Mouse (Mus musculus) monocyte, adult 2 months (primary cell): ENCODE results near the gene Il18rap.

ENCODE experiments used
- DNase-seq, 2 experiments: peaks; one replicate each; pipeline ENCODE4 v3.0.0; 2022; ENCODE audit warnings: low spot score in 2 of 2, low read depth in 1 of 2

Il18rap gene

DNA sequence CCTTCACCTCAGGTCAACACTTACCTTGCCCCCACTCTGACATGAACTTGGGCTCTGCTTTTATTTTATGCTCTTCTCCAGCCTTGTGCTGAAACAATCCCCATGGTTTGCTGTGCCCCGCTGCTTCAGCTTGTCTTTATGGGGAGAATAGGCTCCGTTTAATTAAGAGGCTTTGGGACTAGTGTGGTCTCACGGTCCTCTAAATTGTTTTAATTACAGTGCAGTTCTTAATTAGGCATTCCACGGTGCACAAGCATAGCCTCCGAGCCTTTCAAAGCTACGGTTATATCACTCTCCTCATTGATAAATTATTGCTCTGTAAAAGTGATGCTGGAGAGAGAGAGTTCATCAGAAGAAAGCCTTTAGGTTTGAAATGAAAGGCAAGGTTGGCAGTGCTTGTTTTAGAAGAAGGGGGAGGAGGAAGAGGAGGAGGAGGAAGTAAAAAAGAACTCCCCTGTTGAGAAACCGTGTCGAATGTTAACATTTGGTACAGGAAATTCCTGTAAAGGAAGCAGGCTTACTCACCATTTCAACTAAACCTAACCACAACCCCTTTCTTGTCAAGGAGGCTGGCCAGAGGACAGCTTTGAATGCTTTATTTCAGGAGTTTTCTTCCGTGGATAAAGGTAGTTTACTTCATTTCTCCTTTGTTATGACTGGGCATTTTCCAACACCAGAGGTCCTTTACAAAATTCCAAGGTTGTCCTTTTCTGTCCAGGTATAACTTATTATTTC lies at the start of gene Il18rap:
Il18rap (plus strand) TSS at position 512 of the 735 bp plus-strand sequence.
- DNase-seq = peak in 1 of 2 experiments; percentile 3

DNA sequence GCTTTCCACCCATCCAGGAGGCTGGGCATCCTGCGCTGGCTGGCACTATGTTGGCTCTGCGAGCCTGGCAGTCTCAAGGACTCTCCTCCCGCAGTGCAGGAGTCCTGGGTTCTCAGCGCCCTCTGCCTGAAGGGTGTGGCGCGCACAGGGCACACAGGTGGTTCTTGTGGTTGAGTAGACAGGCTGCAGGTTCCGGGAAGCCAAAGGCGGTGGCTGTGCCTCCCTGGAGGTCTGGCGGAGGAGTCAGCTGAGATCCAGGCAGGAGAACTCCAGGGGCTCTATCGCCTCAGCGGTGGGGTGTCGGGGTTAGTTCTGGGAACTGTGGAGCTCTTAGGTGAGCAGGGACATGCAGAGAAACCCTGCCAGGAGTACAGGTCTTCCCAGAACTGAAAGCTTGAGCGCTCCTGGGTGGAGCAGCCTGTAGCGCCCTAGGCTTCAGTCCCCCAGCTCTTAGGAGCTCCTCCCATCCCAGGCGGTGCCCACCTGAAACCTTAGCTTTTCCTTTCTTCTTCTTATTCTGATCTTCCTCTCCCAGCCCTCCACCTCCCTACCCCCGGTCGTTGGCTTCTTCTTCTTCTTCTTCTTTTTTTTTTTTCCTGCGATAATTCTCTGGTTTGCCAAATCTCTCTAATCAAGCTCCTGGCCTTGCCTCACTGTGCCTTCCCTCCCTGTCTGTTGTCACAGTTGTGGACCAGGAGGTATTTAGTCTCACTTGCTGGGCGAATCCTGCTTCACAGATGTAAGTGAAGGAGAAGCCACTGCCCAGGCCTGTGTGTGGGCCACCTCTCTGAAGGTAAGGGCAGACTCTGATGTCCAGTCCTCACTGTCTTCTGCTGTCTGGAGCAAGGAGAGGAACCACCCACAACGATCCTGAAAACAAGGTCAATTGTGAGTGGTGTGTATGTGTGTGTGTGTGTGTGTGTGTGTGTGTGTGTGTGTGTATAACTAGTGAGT lies 49.4 kb upstream of the Il18rap start, which contains the start of gene Il18r1:
Il18r1 (plus strand) TSS at position 76 of the 954 bp plus-strand sequence.
- no peak for DNase-seq

DNA sequence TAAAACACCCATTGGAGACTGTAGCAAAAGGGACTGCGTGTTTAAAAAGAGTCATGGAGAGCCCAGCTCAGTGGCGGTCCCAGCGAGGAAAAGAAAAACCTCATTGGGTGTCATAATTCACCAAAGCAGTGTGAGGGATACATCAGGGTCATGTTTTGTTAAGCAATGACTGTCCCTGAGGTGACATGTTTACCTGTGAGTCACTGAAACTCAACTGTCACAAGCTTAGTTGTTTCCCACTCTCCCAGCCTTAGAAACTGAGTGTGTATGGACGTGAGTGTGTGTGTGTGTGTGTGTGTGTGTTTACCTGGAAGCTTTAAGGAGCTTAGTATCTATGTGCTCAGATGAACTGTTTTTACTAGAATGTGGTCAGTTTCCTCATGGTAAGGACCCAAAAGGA lies 47.9 kb upstream of the Il18rap start:
- DNase-seq = no peak

GRCm38 (mm10) chr1:40468805-40469204 lies 46.4 kb upstream of the Il18rap start:
- no peak for DNase-seq

GRCm38 (mm10) chr1:40469900-40470299 lies 45.3 kb upstream of the Il18rap start:
- DNase-seq = no peak

- DNase-seq = no peak
Measured at GRCm38 (mm10) chr1:40472401-40472800, 42.8 kb upstream of the Il18rap start.

DNA sequence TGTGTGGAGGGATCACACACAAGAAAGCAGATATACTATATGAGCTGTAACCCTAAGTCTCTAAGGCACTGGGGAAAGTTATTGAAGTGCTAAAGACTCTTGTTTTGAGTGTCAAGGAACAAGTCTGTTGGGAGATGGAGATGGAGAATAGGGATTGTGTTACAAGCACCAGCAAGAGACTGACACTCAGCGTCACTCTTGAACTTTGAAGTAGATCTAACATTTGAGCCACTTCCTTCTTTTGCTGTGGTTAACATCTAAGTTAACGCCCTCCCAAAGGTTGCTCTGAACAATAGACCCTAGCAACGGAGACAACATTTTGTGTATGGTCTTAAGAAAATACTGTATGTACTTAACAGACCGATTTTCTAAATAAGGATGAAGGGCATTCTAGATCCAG lies 41.5 kb upstream of the Il18rap start:
- DNase-seq = no peak

DNA sequence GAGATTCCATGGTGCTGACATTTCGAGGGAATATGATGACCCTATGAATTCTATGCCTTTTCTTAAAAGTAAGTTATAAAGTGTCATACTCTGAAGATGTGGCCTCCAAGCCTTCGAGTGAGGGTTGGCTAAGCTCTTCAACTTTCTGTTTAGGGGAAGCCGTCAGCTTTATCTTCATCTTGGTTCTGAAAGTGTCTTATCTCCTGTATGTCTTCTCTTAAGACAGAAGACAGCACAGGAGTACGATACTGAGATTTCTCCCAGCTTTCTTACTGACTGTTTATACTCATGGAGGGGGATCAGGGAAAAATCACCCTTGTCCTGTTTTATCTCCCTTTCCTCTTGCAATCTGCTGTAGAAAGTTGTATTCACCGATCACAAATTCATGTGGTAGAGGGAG lies 40.8 kb upstream of the Il18rap start:
- no peak for DNase-seq

GRCm38 (mm10) chr1:40475697-40476096 lies 39.5 kb upstream of the Il18rap start:
- no peak for DNase-seq

DNA sequence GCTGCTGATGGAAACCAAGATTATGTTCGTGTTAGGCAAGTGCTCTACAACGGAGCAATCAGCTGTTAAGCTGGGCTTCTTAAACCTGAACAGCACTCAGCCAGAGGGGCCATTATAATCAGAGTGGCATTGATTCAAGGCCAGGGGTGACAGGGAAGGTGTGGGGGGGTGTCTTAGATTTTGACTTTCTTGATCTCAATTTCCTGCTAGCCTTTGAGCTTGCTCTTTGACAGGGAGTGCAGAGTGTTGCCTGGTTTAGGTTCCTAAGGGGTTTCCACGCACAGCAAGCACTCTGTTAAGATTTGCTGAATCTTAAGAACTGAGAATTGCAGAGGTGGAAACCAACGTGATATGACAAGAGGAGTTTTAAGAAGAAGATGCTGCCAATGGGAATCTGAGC lies 38.4 kb upstream of the Il18rap start:
- DNase-seq = no peak

DNA sequence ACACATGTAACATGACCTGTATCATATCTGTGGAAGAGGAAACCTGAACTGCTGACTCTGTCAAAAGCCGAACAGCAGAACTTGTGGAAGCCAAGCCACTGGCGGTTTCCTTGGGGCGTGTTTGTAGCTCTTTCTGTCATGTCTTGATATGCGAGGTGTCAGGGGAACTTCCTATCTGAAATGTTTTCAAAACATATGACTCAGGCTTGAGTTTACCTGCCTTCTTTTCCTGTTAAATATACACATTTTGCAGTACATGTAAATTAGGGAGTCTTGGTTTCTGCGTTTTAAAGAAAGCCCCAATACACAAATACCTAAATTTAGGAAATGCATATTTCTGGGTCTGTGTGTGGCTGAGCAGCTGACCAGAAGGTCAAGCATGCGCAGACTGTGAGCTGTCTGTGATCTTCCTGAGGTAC lies 35.6 kb upstream of the Il18rap start:
- DNase-seq = no peak

- no peak for DNase-seq
Measured at GRCm38 (mm10) chr1:40494594-40494993, 20.6 kb upstream of the Il18rap start.

DNA sequence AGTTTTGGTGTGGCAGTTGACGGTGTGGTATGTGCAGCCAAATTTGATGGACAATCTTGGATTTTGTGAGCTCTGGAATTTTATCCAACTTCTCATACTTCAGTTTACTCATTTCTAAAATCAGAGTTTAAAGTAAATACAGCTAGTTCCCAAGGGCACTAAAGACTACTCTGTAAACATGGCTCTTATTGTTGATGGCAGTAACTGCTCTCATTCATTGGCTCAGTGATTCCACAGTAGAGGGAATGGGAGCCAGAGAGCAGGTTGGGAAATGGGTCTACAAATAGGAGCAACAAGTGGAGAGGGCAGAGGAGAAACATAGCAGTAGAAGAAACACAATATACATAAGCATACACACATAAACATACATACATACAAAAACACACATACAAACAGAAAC lies 15.5 kb upstream of the Il18rap start:
- DNase-seq = no peak

- no peak for DNase-seq
Measured at GRCm38 (mm10) chr1:40501126-40501525, 14.0 kb upstream of the Il18rap start.

- no peak for DNase-seq
Measured at GRCm38 (mm10) chr1:40501546-40502398, 13.4 kb upstream of the Il18rap start.

GRCm38 (mm10) chr1:40504548-40504947 lies 10.6 kb upstream of the Il18rap start:
- DNase-seq = no peak

- DNase-seq = no peak
Measured at GRCm38 (mm10) chr1:40516364-40516763, 1.2 kb downstream of the Il18rap start.

DNA sequence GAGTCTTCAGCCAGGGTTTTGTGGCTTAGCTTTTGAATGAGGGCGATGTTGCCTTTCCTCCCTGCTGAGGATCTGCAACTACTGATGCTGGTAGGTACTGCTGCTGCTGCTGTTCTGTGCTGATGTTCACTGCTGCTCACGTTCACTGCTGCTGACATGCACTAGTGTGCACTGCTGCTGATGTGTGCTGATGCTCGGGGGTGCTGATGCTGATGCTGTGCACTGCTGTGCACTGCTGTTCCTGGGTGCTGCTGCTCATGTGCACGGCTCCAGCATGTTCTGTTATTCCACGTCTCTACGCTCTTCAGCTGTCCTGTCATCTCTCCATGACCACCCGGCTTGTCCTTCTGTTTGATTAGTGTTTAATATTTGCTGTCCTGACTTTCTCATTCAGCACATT lies 7.8 kb downstream of the Il18rap start:
- no peak for DNase-seq

DNA sequence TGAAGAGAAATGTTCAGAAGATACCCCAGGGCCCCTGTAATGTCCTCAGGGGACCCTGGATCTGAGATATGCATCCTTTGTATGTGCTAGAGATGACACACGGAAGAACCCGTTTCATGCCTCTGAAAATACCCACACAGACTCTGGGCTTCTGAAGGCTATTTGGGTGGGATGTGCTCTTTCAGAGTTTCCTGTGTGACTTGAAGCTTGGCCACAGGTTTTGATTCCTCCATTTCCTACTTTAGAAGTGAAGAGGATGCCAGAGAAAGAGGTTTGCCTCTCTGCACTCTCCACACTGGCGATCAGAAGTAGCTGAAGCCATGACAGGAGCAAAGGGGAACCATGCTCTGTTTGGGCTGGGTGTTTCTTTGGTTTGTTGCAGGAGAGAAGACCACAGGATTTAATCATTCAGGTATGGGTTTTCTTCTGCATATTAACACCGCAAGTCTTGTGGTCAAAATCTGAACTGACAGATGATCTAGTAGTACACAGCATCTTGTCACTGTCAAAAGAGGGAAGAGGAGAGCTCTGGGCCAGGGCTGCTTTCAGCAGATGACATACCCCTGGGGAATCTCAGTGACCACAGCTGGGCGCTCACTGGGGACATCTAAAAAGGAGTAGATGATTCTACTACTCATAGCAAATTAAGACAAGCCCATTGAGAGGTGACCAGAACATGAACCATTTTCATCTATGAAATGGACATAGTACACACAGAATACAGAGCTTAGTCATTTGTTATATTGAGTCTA lies 9.0 kb downstream of the Il18rap start:
- no peak for DNase-seq

- no peak for DNase-seq
Measured at GRCm38 (mm10) chr1:40529287-40529686, 14.1 kb downstream of the Il18rap start.
